Mouse (Mus musculus): ENCODE measurements around the gene Ptgis.
A peak's percentile ranks its signal among the peaks of the same experiment; 100 is the strongest.

- TF ChIP-seq CTCF (IDR thresholded peaks at IDR 0.05; ENCODE audit: control insufficient read depth, insufficient read depth, insufficient read length) (peak; percentile 86), MAX (IDR thresholded peaks at IDR 0.05) (no peak), CEBPB (IDR thresholded peaks at IDR 0.05; ENCODE audit: low read depth) (no peak)
Observed at GRCm38 (mm10) chr2:167278751-167279526, 38.5 kb upstream of the Ptgis start.
